Mouse (Mus musculus): Measurements from ENCODE around the gene Bscl2. TPM values are rescaled to one million over a fixed set of nuclear protein-coding genes. Genes with fewer than 3 reads are reported as not detected.

The Bscl2 gene
- 10 to 100 TPM; 23.9 to 24.0 TPM for total RNA-seq (2021)

DNA sequence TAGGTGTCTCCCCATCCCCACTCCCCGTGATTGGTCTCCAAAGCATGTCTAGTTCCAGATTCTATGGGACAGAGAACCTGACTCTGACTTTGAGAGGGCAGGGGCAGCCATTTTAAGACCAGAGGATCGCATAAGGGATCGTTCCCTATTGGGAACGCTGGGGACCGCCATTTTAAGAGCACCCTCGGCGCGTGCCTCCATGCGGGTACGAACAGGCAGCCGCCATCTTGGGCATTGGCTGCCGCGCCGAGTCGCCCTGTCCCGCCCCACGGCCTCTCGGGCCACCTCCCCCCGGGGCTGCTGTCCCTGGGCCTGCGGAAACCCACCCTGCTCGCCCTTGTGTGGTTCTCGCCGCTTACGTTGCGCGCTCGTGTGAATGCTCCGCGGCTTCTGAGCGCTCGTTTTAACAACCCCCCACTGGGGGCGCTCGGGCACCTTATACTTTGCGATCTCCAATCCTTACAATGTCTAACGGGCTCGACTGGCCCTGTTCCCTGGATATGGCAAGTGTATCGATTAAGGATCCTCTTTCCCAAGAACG is at the start of gene Bscl2:
Gene Bscl2, plus strand, starts transcription at position 217 of the 541 bp plus-strand sequence.
- intact Hi-C loops (cut with DNase I): no loop called here
- DNase-seq (ENCODE audit: low spot score): peak; percentile 66

DNA sequence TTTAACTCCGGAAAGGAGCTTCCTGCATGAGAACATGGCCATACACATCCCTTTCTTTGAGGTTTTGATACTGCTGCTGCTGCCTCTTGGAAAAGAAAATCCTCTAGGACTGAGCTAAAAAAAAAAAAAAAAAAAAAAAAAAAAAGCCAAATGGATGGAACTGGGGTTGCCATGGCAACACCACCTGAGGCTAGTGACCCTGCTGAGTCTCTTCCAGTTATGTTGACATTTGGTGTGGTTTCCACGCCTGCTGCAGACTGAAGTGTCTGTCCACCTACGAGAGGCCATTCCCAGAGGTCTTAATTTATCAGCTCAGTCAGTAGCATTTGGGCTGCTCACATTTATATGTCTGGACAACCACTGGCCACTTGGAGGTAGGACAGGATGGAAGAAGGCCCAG is 48.7 kb upstream of the Bscl2 start:
- no peak for DNase-seq (ENCODE audit: low spot score)
- intact Hi-C loops (cut with DNase I): no loop called here

DNA sequence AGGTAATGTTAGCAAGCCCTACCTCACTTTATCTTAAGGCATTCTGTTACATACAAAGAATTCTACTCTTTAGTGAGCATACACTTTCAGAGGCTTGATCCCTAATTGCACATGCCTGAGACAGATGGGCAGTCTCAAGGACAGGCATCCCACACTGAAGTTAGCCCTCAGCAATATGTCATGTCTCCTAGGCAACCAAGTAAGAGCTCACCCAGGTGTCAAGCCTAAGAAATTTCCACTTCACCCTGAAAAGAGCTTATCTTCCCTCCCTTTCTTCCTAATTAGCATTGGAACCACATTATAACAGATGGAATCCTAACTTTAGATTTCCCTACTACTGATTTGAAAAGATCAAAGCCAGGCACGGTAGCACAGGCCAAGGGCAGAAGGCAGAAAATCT is 48.1 kb upstream of the Bscl2 start:
- intact Hi-C loops (cut with DNase I): no loop called here
- no peak for DNase-seq (ENCODE audit: low spot score)

DNA sequence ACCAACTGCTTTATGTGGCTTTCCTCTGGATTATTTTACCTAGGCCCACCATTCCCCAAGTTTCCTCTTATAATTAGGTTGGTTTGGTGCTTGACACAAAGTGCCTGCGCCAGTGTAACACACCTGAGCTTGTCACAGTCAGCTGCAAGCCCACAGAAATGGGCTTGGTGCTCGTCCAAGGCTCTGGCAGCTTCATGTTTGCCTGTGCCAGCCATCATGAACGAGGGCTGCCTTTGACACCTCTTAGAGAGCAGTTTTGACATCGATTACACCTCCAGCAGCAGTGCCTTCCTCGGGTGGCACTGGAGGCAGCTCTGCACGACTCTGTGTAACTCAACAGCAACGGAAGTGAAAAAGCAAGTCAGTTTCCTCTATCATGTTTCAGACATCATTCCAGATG is 47.1 kb upstream of the Bscl2 start:
- no peak for DNase-seq (ENCODE audit: low spot score)
- intact Hi-C loops (cut with DNase I): no loop called here

DNA sequence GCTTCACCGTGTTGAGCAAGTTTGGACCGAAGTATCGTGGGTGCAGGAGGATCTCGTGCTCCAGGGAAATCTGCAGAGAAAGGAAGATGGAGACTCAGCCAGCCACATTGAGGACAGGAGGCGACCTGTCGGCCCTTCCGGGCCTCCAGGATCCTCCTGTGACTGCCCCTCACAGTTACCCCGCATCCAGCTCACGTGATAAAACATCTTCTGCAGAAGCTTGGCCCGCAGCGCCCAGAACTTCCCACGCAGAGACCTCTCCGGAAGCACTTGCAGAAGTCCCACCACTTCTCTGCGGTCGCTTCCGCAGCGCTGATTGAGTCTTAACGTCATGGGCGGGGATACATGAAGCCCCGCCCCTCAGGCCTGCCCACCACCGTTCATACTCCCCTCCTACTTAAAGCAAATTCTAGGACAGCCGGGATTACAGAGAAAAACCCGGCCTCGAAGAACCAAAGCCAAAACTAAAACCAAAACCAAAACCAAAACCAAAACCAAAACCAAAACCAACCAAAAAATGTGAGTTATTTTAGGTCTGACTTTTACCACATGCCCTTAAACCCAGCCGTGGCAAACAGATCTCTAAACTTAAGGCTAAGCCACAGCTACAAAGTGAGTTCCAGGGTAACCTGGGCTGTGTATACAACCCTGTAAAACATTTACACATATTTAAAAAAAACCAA is 38.9 kb upstream of the Bscl2 start, which contains the start of gene Polr2g:
Gene Polr2g, minus strand, starts transcription at position 314 of the 683 bp plus-strand sequence.
- intact Hi-C loops (cut with DNase I): loop anchor here (2.0 kb wide), 1 partner anchor 20 kb away; the partner anchor contains the start of gene Ttc9c
- DNase-seq (ENCODE audit: low spot score): peak; percentile 87

DNA sequence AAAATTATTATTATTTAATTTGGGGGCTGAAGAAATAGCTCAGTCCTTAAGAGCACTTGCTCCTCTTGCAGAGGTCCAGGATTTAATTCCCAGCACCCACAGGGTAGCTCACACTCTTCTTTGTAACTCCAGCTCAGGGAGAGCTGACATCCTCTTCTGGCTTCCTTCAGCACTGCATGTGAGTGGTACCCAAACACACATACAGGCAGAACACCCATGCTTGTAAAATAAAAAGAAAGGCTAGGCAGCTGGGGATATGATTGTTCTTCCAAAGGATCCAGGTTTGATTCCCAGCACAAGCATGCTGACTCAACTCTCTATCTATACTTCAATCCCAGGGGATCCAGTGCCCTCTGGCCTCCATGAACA is 38.3 kb upstream of the Bscl2 start:
- DNase-seq (ENCODE audit: low spot score): no peak
- intact Hi-C loops (cut with DNase I): loop anchor here (2.0 kb wide), 1 partner anchor 20 kb away; the partner anchor contains the start of gene Ttc9c

DNA sequence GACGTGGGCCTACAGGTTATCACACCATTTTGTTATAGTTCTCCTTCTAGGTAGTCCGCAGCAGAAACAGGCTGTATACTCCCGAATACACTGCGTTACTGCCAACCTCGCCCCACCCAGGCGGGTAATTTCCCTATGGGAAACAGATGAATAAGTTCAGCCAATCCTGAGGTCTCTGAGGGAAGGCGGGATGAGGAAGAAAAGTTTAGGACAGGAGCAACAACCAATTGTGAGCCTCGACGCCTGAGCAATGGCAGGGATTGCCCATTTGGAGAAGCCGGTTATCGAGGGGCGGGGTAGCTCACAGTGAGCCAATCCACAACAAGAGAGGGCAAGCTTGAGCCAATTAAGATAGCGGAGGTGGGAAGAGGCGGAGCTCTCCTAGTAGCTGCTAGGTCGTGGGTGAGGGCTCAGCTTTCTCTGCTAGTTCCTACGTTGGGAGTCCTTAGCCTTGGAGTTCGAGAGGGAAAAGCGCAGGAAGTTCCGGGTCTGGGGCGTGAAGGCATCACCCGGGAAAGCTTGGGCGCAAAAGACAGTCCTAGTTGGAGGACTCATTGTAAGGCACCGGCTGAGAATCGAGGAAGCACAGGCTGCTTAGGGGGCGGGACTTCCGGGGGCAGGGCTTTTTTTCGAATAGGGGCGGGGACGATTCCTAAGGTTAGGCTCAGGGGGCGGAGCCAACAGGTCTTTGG is 35.0 kb upstream of the Bscl2 start, which contains the start of gene Zbtb3:
Gene Zbtb3, plus strand, starts transcription at position 426 of the 692 bp plus-strand sequence.
- intact Hi-C loops (cut with DNase I): no loop called here
- DNase-seq (ENCODE audit: low spot score): peak; percentile 95

DNA sequence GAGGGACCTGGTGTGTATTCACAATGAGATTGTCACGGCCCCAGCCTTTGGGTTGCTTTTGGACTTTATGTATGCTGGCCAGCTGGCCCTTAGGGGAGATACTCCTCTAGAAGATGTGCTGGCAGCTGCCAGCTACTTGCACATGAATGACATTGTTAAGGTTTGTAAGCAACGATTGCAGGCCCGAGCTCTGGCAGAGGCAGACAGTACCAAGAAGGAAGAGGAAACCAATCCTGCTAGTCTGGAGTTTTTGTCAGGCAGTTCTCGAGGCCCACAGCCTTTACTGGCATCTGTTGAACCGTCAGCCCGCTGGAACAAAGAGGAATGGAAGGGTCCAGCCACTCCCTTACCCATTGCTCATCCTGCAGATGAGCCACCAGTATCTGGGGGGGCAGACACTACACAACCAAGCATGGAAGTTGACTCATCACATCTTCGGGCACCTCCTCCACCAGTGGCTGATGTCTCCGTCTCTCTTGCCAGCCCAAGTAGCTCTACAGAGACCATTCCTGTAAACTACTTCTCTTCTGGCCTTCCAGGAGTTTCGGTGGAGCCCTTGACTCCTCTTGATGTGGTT is 34.0 kb upstream of the Bscl2 start:
- no peak for DNase-seq (ENCODE audit: low spot score)
- intact Hi-C loops (cut with DNase I): no loop called here

DNA sequence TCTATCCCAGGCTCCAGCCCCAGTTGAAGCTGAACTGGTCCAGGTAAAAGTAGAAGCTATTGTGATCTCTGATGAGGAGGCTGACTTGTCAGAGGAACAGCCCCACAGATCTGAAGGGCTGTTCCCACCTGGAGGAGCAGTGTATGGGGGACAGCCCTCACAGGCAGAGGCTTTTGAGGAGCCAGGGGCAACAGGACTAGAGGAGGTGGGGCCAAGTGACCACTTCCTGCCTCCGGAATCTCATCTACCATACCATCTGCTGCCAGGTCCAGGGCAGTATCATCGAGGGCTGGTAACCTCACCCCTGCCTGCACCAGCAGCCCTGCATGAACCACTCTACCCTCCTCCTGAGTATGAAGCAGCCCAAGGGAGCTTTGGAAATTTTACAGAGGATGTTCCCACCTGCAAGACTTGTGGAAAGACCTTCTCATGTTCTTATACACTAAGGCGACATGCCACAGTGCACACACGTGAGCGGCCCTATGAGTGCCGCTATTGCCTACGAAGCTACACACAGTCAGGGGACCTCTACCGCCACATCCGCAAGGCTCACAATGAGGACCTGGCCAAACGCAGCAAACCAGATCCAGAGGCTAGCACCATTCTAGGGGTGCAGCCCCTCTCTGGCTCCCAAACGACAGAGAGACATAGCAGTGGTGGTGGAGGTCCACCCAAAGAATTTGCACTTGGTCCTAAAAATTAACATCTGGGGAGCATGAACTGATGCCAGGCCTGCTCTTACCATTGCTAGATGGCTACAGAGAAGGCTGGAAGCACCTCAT is 33.2 kb upstream of the Bscl2 start:
- no peak for DNase-seq (ENCODE audit: low spot score)
- intact Hi-C loops (cut with DNase I): no loop called here

DNA sequence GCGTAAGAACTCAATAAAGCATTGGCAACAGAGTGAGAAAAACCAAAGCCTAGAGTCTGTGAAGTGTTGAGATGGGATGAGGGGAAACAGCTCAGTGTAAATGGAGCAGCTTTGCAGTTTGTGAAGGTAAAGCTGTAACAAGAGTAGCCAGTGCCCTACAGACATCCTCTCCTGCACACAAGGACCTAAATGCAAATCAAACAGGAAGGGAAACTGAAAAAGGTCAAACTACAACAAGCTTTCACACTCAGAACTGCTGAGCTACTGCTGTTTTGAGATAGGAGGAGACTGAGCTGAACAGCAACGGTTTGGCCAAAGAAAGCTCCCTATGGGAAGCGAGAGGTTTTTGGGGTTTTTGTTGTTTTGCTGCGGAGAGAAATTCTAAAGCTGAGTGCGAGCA is 30.5 kb upstream of the Bscl2 start:
- no peak for DNase-seq (ENCODE audit: low spot score)
- intact Hi-C loops (cut with DNase I): no loop called here

DNA sequence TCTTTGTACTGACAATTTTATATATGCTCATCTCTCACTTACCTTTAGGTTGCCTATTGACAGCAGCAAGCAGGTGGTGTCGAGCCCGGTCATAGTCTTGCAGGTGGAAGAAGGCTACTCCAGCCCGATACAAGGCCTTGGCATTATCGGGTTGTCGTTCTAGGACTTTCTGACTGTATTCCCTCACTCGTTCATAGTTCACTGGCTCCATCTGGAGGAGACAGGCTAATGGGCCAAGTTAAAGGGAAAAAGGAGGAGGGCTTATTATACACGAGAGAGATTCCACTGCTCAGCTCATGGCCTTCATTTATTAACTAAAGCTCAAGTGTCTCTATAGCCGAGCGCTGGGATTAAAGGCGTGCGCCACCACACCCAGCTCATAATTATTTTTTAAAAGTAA is 21.5 kb upstream of the Bscl2 start:
- no peak for DNase-seq (ENCODE audit: low spot score)
- intact Hi-C loops (cut with DNase I): loop anchor here (5.0 kb wide), 1 partner anchor 94 kb away; the partner anchor contains the start of gene Slc3a2

DNA sequence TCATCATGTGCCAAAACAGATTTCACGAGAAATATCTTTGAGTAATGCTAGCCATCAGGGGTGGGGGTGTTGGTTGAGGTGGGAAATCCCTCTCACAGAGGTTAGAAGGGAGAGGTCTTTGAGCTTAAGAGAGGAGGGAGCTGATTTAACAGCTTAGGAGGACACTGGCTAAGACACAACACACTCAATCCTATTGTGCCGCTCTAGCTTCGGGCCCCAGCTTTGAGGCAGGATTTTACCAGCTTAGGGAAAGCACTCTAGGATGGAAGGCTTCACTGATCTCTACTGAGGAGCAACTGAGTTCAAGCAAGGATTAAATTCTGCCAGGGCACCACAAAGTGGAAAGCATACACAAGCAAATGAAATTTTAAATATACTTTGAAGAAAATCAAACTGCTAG is 20.3 kb upstream of the Bscl2 start:
- no peak for DNase-seq (ENCODE audit: low spot score)
- intact Hi-C loops (cut with DNase I): loop anchor here (5.0 kb wide), 1 partner anchor 95 kb away; the partner anchor contains the start of gene Slc3a2

DNA sequence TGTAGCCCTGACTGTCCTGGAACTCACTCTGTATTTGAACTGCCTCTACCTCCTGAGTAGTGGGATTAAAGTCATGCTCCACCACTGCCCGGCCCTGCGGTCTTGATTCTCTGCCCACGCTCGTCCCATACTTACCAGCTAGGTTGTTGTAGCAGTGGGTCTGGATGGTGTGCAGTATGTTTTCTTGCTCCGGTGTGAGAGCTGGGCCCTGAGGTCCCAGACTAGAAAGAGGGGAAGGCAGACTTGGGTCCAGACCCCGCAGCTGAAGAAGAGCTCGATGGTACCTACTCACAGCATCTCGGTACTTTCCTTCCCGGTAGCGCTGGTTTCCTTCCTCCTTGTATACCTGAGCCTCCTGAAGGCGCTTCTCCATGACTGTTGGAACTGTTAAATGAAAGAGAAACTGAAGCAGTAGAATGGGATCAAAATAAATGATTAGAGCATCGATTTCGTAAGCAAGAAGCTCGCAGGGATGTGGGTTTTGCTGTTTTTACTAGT is 18.9 kb upstream of the Bscl2 start:
- DNase-seq (ENCODE audit: low spot score): no peak
- intact Hi-C loops (cut with DNase I): loop anchor here (2.0 to 5.0 kb wide), 2 partner anchors 20 to 96 kb away; partner anchors contain the start of genes Polr2g and Slc3a2

DNA sequence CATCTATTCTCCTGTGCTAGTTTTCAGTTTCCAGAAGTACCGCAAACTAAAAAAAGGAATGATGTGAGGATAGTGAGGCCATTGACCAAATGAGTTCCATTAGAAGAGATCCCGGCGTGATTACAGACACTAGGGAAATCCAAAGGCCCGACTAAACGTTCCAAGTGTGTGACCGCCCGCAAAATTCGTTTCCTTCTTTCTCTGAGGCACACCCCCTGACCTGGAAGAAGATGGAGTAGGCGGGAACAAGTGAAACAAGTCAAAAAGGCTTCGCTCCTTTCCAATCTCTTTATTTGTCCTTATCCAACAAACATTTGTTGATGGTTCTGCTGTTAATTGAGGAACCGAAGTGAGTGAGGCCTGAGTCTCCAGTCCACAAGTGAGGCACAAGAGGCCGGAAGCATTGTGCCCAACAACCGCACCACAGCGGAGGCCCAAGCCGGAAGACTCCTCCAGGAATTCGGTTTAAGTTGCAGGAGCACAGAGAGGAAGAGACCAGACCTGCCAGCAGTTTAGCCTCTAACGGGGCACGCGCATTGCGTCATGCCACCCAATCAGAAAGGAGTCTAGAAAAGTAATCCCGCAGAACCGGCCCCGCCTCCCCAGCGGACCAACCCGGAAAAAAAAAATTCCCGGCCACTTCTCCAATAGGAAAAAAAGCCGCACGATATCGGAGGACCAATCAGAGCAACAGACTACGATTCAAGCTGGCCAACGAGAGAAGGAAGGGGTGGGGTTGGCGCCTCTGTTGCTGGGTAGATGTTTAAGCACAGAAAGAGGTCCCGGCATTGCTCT is 18.3 kb upstream of the Bscl2 start, which contains the start of gene Ttc9c:
Gene Ttc9c, minus strand, starts transcription at position 533 of the 795 bp plus-strand sequence.
- peak; percentile 95 for DNase-seq (ENCODE audit: low spot score)
- intact Hi-C loops (cut with DNase I): loop anchor here (2.0 to 5.0 kb wide), 2 partner anchors 20 to 97 kb away; partner anchors contain the start of genes Polr2g and Slc3a2

DNA sequence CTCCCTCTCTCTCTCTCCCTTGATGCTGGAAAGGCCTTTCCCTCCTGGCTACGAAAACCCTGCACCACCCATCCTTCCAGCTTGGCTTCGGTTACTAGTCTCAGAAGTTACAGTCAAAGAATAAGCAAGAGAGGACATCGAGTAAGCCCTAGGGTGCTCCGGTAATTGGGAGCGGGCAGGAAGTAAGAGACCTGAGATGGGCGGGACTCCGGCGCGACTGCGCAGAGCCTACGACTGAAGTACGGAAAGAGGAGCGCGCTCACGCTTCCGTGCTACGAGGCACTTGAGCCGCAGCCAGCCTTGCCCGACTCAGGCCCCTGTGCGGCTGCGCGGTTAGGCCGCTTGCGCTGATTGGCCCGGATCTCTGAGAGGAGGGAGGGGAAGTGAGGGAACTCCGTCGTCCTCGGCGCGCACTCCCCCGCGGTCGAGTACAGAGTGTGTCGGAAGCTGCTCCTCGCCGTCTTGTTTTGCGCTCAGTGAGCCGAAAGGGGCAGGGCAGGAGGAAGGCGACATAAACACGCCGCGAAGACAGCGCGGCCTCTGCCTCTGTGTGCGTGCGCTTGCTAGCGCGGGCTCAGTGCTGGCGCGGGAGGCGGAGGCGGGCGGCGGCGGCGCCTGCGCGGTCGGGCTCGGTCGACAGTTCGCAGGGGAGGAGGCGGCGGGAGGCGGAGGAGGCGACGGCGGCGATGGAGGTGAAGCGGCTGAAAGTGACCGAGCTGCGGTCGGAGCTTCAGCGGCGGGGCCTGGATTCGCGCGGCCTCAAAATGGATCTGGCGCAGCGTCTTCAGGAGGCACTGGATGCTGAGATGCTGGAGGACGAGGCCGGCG is 17.5 kb upstream of the Bscl2 start, which contains the start of gene Hnrnpul2:
Gene Hnrnpul2, plus strand, starts transcription at position 415 of the 828 bp plus-strand sequence.
- intact Hi-C loops (cut with DNase I): loop anchor here (2.0 to 5.0 kb wide), 2 partner anchors 21 to 98 kb away; partner anchors contain the start of genes Polr2g and Slc3a2
- peak; percentile 99 for DNase-seq (ENCODE audit: low spot score)

DNA sequence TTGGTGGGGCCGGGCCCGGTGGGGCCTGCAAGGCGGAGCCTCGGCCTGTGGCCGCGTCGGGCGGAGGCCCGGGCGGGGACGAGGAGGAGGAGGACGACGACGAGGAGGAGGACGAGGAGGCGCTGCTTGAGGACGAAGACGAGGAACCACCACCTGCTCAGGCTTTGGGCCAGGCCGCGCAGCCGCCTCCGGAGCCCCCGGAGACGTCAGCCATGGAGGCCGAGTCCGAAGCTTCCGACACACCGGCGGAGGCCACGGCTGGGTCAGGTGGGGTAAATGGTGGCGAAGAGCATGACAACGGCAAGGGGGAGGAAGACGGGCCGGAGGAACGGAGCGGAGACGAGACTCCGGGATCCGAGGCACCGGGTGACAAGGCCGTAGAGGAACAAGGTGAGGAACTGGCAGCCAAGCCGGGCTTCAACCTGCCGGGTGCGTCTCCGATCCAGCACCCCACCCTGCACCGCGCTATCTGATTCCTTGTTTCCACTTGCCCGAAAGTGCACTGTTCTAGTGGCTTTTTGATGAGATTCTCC is 16.8 kb upstream of the Bscl2 start:
- intact Hi-C loops (cut with DNase I): no loop called here
- no peak for DNase-seq (ENCODE audit: low spot score)

DNA sequence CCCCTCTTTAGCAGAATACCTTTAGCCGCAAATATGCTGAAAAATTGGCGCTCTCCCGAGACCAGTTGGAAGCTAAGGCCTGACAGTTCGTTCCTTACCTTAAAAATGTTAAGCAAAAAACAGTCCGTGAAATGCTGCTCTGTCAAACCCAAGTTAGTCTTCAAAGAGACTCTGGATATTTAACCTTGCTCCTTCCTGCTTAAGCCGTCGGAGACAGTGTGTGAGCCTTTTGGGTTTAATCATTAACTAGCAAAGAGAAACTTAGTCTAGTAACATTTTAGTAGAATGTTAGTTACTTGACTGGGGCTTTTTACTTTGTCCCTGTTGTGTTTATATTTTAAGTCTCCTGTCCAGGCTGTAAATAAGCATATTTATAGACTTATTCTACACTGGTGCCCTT is 16.1 kb upstream of the Bscl2 start:
- intact Hi-C loops (cut with DNase I): no loop called here

More for the DNA sequence above, 16.1 kb upstream of the Bscl2 start:
- DNase-seq (ENCODE audit: low spot score): no peak

All from heart, postnatal 25 days (tissue).